ENCODE assay signal across 24 mouse cellular contexts in the genomic region with DNA sequence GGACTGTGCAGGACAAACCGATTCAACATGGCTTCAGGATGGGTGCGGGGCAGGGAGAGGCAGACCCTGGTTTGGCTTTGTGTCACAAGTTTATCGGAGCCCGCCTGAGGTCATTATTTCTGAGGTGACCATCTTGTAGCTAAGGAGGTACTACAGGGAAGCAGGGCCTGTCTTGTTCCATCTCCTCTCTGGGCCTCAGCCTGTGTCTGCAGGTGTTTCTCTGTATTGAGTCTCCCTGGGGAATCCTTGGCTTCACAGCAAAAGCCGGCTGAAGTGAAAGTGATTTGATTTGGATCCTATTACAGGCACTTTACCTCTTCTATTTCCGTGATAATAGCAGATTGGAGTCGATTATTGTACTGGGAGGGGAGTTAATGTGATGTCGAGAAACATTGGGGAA.
DNase-seq lines count a peak whose midpoint lies in the region; ATAC-seq and TF ChIP-seq lines count a peak whose summit lies in the region.
"Had no signal": no experiment of that assay in that cellular context is flagged by ENCODE, and none has a peak within 500 bp of the region (broad histone marks: within the 10 kb centered on the region; RNA-seq: fewer than 3 reads in every experiment).

No protein-coding gene starts in this region.

- no peaks in the 10 kb centered on the region for H3K36me3 ChIP-seq in hindbrain, embryonic 11.5 days (ENCODE audit: control insufficient read depth, insufficient read depth, low read length)
- no peaks in the 10 kb centered on the region for H3K36me3 ChIP-seq in hindbrain, embryonic 10.5 days
- H3K36me3 ChIP-seq in neural tube, embryonic 11.5 days (ENCODE audit: control insufficient read depth, insufficient read depth, low read length): no peaks in the 10 kb centered on the region
- H3K36me3 ChIP-seq in neural tube, embryonic 15.5 days: no peaks in the 10 kb centered on the region
- no peaks in the 10 kb centered on the region for H3K36me3 ChIP-seq in lung, postnatal 0 days (ENCODE audit: insufficient read depth, low read length)
- H3K36me3 ChIP-seq: limb, embryonic 13.5 days; lung, embryonic 15.5 days; stomach, embryonic 15.5 days had no signal

- H3K27me3 ChIP-seq in hindbrain, embryonic 11.5 days (ENCODE audit: control insufficient read depth, insufficient read depth, low read length): no peaks in the 10 kb centered on the region
- no peaks in the 10 kb centered on the region for H3K27me3 ChIP-seq in hindbrain, embryonic 10.5 days (ENCODE audit: insufficient read depth, poor library complexity, severe bottlenecking)
- H3K27me3 ChIP-seq in neural tube, embryonic 11.5 days (ENCODE audit: control insufficient read depth, insufficient read depth, low read length): no peaks in the 10 kb centered on the region
- no peaks in the 10 kb centered on the region for H3K27me3 ChIP-seq in neural tube, embryonic 15.5 days (replicated peaks)
- no peaks in the 10 kb centered on the region for H3K27me3 ChIP-seq in lung, postnatal 0 days (replicated peaks; ENCODE audit: insufficient read depth, low read length)
- H3K27me3 ChIP-seq: forebrain, embryonic 13.5 days; limb, embryonic 13.5 days; lung, embryonic 15.5 days; Patski; stomach, embryonic 15.5 days had no signal

- H3K4me1 ChIP-seq in hindbrain, embryonic 11.5 days (replicated peaks; ENCODE audit: control insufficient read depth, insufficient read depth, low read length): no peaks in the 10 kb centered on the region
- H3K4me1 ChIP-seq in hindbrain, embryonic 10.5 days (replicated peaks): no peaks in the 10 kb centered on the region
- H3K4me1 ChIP-seq in neural tube, embryonic 11.5 days (ENCODE audit: control insufficient read depth, insufficient read depth, low read length): no peaks in the 10 kb centered on the region
- H3K4me1 ChIP-seq in neural tube, embryonic 15.5 days: no peaks in the 10 kb centered on the region
- H3K4me1 ChIP-seq in brown adipose tissue, adult 24 weeks (ENCODE audit: control insufficient read depth, insufficient read depth, insufficient read length, low read length): peaks cover 4% of the 10 kb centered on the region; the same call in 1 of the 2 replicates
- no peaks in the 10 kb centered on the region for H3K4me1 ChIP-seq in lung, postnatal 0 days (ENCODE audit: insufficient read depth, low read depth, low read length)
- H3K4me1 ChIP-seq: forebrain, embryonic 13.5 days; limb, embryonic 13.5 days; lung, embryonic 15.5 days; stomach, embryonic 15.5 days had no signal

- WGBS in hindbrain, embryonic 11.5 days: 66% methylated on average over 8 of the region's 8 CpGs
- 76% methylated on average over 8 of the region's 8 CpGs for WGBS in hindbrain, embryonic 10.5 days
- WGBS in neural tube, embryonic 11.5 days: 63% methylated on average over 8 of the region's 8 CpGs
- 51% methylated on average over 8 of the region's 8 CpGs for WGBS in neural tube, embryonic 15.5 days
- 67% methylated on average over 8 of the region's 8 CpGs for WGBS in lung, postnatal 0 days

- DNase-seq in hindbrain, embryonic 11.5 days (ENCODE audit: low spot score): peak; percentile 20
- DNase-seq in hindbrain, embryonic 10.5 days (ENCODE audit: low spot score): no peak
- DNase-seq in neural tube, embryonic 11.5 days (ENCODE audit: low spot score): peak; percentile 10
- DNase-seq in mesoderm, embryonic 11.5 days (ENCODE audit: low read depth, low spot score): peak; percentile 18
- DNase-seq in adrenal gland, adult 2 months: no peak
- DNase-seq in lung, postnatal 0 days (ENCODE audit: low spot score): no peak
- DNase-seq: adrenal gland, postnatal 25 days; cerebellum, adult 2 months; gastrocnemius, postnatal 25 days; kidney, adult 18-20 months; right cerebral cortex, postnatal 14 days; spleen, adult 18-20 months; thymus, adult 18-20 months; thymus, postnatal 4 days had no signal

- no peak for TF ChIP-seq CTCF in lung, postnatal 0 days (IDR thresholded peaks at IDR 0.05)

- H3K4me2 ChIP-seq in hindbrain, embryonic 11.5 days (replicated peaks; ENCODE audit: low read depth, low read length): no peak overlapping the region
- H3K4me2 ChIP-seq in neural tube, embryonic 11.5 days (ENCODE audit: low read depth): no peak overlapping the region
- H3K4me2 ChIP-seq in neural tube, embryonic 15.5 days: no peak overlapping the region
- no peak overlapping the region for H3K4me2 ChIP-seq in lung, postnatal 0 days (replicated peaks; ENCODE audit: low read depth, low read length)
- H3K4me2 ChIP-seq: forebrain, embryonic 13.5 days; limb, embryonic 13.5 days; lung, embryonic 15.5 days; stomach, embryonic 15.5 days had no signal

- no peak for TF ChIP-seq EP300 in lung, postnatal 0 days (IDR thresholded peaks at IDR 0.05)

- H3K4me3 ChIP-seq in hindbrain, embryonic 11.5 days (ENCODE audit: low read depth, low read length): no peak overlapping the region
- H3K4me3 ChIP-seq in hindbrain, embryonic 10.5 days: no peak overlapping the region
- H3K4me3 ChIP-seq in neural tube, embryonic 11.5 days (ENCODE audit: low read depth, low read length): no peak overlapping the region
- no peak overlapping the region for H3K4me3 ChIP-seq in neural tube, embryonic 15.5 days (replicated peaks)
- H3K4me3 ChIP-seq in brown adipose tissue, adult 24 weeks (ENCODE audit: insufficient read depth, low read depth, low read length): peak overlapping the region; percentile 22; the same call in 1 of the 2 replicates
- no peak overlapping the region for H3K4me3 ChIP-seq in lung, postnatal 0 days (ENCODE audit: low read depth, low read length)
- H3K4me3 ChIP-seq: forebrain, embryonic 13.5 days; limb, embryonic 13.5 days; lung, embryonic 15.5 days; stomach, embryonic 15.5 days had no signal

- no peak for ATAC-seq in hindbrain, embryonic 11.5 days (ENCODE audit: low FRiP score)
- no peak for ATAC-seq in neural tube, embryonic 11.5 days (ENCODE audit: insufficient read depth, low FRiP score, low TSS enrichment)
- no peak for ATAC-seq in neural tube, embryonic 15.5 days (ENCODE audit: low FRiP score)
- ATAC-seq in lung, postnatal 0 days: no peak
- ATAC-seq: activated CD4-positive, CD25-positive, alpha-beta regulatory T cell, adult 4 months; forebrain, embryonic 13.5 days; Patski had no signal

- H3K9me3 ChIP-seq in hindbrain, embryonic 11.5 days (ENCODE audit: control insufficient read depth, low read length): no peaks in the 10 kb centered on the region
- H3K9me3 ChIP-seq in hindbrain, embryonic 10.5 days: no peaks in the 10 kb centered on the region
- H3K9me3 ChIP-seq in neural tube, embryonic 11.5 days (ENCODE audit: control insufficient read depth, low read length): no peaks in the 10 kb centered on the region
- H3K9me3 ChIP-seq in neural tube, embryonic 15.5 days (replicated peaks): no peaks in the 10 kb centered on the region
- no peaks in the 10 kb centered on the region for H3K9me3 ChIP-seq in lung, postnatal 0 days (ENCODE audit: low read length)
- H3K9me3 ChIP-seq: forebrain, embryonic 13.5 days; limb, embryonic 13.5 days; lung, embryonic 15.5 days; stomach, embryonic 15.5 days had no signal

- H3K9ac ChIP-seq in hindbrain, embryonic 11.5 days (ENCODE audit: low read depth, low read length): no peak overlapping the region
- H3K9ac ChIP-seq in neural tube, embryonic 11.5 days (ENCODE audit: low read length): no peak overlapping the region
- H3K9ac ChIP-seq in neural tube, embryonic 15.5 days (replicated peaks): no peak overlapping the region
- no peak overlapping the region for H3K9ac ChIP-seq in lung, postnatal 0 days (replicated peaks; ENCODE audit: low read depth)
- H3K9ac ChIP-seq: forebrain, embryonic 13.5 days; limb, embryonic 13.5 days; liver, embryonic 14.5 days; lung, embryonic 15.5 days; stomach, embryonic 15.5 days had no signal

- no peak overlapping the region for H3K27ac ChIP-seq in hindbrain, embryonic 11.5 days (ENCODE audit: low read depth, low read length)
- no peak overlapping the region for H3K27ac ChIP-seq in hindbrain, embryonic 10.5 days
- no peak overlapping the region for H3K27ac ChIP-seq in neural tube, embryonic 11.5 days (ENCODE audit: low read depth, low read length)
- no peak overlapping the region for H3K27ac ChIP-seq in neural tube, embryonic 15.5 days (replicated peaks)
- H3K27ac ChIP-seq in brown adipose tissue, adult 24 weeks (replicated peaks; ENCODE audit: low read depth, low read length): no peak overlapping the region
- no peak overlapping the region for H3K27ac ChIP-seq in lung, postnatal 0 days (ENCODE audit: low read length)
- H3K27ac ChIP-seq: forebrain, embryonic 13.5 days; kidney, postnatal 0 days; limb, embryonic 13.5 days; liver, embryonic 14.5 days; lung, embryonic 15.5 days; stomach, embryonic 15.5 days had no signal

Comparison
In these comparisons a context has a peak if more than half of its experiments do, and no peak if none do; other contexts are left out.
1. DNase-seq: peak in hindbrain, embryonic 11.5 days (single experiment), neural tube, embryonic 11.5 days (single experiment) and mesoderm, embryonic 11.5 days (single experiment); none in hindbrain, embryonic 10.5 days (single experiment), adrenal gland, adult 2 months (single experiment) and lung, postnatal 0 days (single experiment).